Mouse (Mus musculus): Measurements from ENCODE around the gene Nmur1.

DNA sequence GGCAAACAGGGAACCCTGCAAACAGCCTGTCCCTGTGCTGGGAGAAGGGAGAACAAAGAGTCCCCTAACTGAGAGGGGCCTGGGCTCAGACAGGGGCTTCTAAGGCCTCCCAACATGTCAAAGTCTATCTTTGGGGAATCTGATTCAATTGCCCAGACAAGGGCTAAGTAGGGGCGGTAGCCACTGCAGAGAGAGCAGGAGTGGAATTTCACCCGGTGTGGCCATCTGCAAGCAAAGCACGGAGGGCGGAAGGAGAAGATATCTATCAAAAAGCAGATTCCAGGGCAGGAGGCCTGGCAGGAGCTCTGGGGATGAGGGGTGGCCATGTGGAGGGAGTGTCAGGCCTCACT lies 38.8 kb upstream of the Nmur1 start:
- TF ChIP-seq POLR2A (IDR thresholded peaks at IDR 0.05; ENCODE audit: low read depth, low read length) (no peak), CTCF (IDR thresholded peaks at IDR 0.05; ENCODE audit: extremely low read depth, insufficient read depth, insufficient read length, insufficient replicate concordance) (no peak)

All from spleen, adult 2 months (tissue).